Mouse (Mus musculus) retina, adult 2 months (tissue): ENCODE measurements around the gene Tmem120a.
A peak's percentile ranks its signal among the peaks of the same experiment; 100 is the strongest.

Experiments
- DNase-seq: peaks from one replicate; pipeline ENCODE4 v3.0.0-alpha.2; 2012; ENCODE audit warnings: low read depth, low spot score

Tmem120a gene

DNA sequence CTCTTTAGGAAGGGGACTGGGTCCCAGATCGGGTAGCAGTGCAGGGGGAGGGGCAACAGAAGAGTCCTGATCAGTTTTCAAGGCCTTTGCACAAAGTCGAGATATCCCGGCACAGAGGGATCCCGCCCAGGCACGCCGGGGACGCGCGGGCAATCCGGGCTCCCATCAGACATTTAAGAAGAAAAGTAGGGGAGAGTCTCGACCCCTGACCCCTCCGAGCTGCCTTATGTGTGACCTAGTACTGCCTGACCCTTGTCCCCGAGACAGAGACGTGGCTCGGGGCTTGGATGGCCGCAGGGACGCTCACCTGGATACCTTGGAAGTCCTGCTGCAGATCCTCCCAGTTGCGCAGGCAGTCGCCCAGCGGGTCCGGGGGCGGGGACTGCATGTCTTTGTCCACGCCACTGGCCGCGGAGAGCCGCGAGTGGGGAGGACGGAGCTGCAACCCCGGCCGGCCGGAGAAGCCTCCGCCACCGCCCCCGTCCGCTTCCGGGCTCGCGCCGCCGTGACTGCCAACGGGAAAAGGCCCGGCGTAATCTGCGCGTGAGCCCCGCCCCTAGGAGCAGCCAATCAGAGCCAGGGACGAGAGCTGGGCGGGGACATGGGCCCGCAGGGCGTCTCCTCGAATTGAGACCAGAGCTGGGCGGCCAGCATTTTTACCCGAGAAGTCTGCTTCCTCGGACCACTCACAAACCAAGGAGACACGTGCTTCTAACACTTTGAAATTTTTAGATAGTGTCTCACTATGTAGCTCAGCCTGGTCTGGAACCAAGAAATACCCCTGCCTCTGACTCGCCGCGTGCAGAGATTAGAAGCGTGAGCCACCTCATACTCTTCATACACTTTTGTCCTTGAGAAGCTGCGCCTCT, at the start of gene Tmem120a:
Gene Tmem120a (minus strand): TSS at position 708 of the 869 bp plus-strand sequence.
- DNase-seq, result peak; percentile 79

GRCm38 (mm10) chr5:135782901-135783300, 38.7 kb upstream of the Tmem120a start:
- no peak for DNase-seq

DNA sequence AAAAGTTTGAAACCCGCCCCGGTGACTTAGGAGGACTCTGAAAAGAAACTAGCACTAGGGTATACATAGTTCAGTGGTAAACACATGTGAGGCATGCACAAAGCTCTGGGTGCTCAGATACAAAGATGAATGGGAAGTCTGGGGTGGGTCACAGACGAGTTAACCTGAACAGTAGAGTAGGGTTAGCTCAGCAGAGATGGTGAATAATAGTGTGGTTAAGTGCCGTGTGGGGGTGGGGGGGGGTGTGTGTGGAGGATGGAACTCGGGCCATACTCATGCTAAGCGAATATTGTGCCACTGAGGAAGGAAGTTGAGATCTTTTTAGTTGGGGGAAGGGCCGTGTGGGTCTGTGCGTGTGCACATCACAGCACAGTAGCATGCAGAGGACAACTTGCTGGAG, 36.1 kb upstream of the Tmem120a start:
- no peak for DNase-seq

- DNase-seq, result peak; percentile 100
These were observed 34.5 kb upstream of the Tmem120a start, which contains the start of gene Mdh2 for GRCm38 (mm10) chr5:135778471-135779445. TSS of gene Mdh2 (plus strand) at chr5:135778480.

GRCm38 (mm10) chr5:135777796-135778470, 33.7 kb upstream of the Tmem120a start, which contains the start of gene Styxl1:
TSS of gene Styxl1 (minus strand) at chr5:135778385.
- no peak for DNase-seq

DNA sequence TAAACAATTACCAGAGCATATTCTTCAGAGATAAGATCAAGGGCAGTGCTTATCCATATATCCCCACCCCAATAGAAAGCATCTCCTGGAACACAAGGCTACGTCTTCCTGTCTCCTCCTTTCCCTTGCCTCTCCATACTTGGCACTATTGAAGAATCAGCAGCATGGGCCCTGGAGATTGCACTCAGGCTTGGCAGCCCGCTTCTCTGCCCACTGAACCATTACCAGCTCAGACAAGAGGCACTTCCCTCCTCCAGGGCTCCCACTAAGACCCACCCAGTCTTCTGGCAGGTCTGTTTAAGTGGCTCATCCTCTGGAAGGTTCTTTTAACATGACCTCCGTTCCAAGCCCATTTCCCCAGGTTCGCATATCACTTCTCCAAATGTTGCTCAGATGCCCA, 32.3 kb upstream of the Tmem120a start:
- no peak for DNase-seq

GRCm38 (mm10) chr5:135772519-135772918, 28.3 kb upstream of the Tmem120a start:
- no peak for DNase-seq

- DNase-seq, result no peak
These were observed 20.7 kb upstream of the Tmem120a start for GRCm38 (mm10) chr5:135764971-135765370.

- DNase-seq, result peak; percentile 50
These were observed 19.3 kb upstream of the Tmem120a start for GRCm38 (mm10) chr5:135763526-135763925.

DNA sequence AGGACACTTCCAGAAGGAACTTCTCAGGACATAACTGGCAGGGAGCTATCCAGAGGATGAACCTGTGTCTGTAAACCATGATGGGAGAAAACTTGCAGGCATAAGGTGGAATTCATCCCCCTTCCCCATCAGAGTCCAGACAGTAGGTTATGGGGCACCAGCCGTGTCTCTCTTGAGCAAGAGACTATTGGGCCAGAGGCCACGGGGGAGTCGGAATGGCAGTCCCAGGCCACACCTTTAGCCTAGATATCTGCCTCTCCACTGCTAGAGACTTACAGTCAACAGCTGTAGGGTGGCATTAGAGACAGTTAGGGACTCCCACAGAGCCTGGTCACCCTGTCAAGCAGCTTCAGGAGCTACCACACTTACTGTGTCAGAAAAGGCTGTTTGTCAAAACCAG, 17.6 kb upstream of the Tmem120a start:
- no peak for DNase-seq

DNA sequence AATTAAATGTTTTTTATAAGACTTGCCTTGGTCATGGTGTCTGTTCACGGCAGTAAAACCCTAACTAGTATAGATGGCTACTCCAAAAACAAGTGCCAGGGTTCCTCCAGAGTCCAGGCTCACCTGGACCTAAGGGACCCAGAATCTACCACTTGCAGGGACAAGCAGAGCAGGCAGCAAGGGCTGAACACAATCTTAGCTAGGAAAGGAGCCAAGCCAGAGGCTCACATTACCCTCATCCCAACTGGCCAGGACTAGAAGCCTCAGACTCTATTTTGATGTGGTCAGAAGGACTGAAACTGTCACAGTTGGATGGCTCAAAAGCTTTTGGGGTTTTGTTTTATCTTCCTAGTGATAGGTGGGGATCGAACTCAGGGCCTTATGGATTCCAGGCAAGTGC, 7.3 kb upstream of the Tmem120a start:
- DNase-seq, result no peak

GRCm38 (mm10) chr5:135751041-135751440, 6.8 kb upstream of the Tmem120a start:
- DNase-seq, result no peak

GRCm38 (mm10) chr5:135744742-135745141, 494 bp upstream of the Tmem120a start:
- DNase-seq, result no peak

DNA sequence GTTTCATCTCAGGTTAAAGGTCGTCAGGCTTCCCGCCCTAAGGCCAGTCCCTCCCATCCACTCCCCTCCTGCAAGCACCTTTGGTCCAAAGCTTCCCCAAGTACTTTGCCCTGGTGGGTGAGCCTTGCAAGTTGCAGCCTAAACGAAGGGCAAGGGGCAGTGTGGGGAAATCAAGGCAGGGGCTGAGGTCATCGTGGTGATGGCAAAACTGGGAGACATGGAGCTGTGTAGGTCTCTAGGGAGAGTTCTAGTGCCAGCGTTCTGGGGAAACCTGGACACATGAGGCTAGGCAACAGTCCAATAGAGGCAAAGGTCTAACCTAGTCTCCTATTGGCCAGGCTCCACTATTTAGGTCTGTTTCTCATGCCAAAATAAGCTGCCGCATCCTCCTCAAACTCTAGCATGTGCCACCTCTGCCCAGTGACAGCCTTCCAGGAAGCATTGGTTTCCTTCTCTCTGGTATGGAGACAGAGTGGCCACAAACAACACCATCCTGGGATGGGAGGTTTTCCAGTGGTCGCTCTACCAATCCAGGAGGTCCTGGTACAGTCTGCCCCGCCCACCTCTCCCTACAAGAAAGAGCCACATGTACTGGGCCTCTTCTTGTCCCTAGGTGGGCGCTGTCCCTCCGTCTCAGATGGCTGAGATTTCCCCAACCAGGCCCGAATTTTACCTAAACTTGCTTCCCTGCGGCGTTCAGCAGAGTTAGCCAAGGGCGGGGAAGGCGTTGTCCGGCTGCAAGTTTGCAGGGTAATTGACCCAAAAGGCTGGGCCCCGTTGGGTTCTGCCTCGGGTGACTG, 1.1 kb downstream of the Tmem120a start:
- DNase-seq, result no peak

DNA sequence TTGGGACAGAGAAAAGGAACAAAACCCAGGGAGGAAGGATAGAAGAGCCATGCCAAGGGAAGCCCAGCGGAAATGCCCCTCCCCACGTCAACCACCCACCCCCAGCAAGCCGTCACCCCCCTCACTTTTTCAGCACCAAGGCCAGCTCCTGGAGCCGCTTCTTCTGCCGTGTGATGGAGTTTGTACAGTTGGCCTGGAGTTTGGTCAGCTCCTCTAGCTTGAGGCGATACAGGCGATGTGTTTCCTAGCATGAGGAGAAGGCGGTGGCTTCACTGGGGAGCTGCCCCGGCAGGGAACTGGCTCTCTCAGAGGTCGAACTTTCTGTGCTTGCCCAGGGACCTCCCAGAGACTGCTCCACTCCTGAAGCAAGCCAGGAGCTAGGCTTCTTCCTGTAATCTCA, 2.1 kb downstream of the Tmem120a start:
- no peak for DNase-seq

- DNase-seq, result no peak
These were observed 6.0 kb downstream of the Tmem120a start for GRCm38 (mm10) chr5:135738266-135738665.

DNA sequence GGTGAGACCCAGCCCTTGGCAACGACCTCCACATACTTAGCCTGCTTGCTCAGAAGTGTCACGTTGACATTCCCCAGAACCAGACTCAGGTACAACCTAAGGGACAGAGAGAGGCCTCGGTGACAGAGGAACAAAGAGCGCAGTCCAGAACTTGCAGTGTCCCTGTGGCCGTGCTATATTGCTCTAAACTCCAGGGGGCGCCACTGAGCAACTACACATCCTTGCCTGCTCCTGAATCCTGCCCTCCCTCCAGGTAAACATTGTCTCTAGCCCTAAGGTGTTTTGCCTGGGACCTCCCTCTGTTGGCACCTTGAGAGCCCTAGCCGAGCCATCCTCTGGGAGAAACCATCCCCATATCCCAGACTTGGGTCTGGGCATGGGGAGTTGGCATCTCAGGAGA, 7.1 kb downstream of the Tmem120a start:
- DNase-seq, result no peak

GRCm38 (mm10) chr5:135736544-135736943, 7.7 kb downstream of the Tmem120a start:
- DNase-seq, result no peak

- no peak for DNase-seq
These were observed 8.5 kb downstream of the Tmem120a start for GRCm38 (mm10) chr5:135735741-135736140.

DNA sequence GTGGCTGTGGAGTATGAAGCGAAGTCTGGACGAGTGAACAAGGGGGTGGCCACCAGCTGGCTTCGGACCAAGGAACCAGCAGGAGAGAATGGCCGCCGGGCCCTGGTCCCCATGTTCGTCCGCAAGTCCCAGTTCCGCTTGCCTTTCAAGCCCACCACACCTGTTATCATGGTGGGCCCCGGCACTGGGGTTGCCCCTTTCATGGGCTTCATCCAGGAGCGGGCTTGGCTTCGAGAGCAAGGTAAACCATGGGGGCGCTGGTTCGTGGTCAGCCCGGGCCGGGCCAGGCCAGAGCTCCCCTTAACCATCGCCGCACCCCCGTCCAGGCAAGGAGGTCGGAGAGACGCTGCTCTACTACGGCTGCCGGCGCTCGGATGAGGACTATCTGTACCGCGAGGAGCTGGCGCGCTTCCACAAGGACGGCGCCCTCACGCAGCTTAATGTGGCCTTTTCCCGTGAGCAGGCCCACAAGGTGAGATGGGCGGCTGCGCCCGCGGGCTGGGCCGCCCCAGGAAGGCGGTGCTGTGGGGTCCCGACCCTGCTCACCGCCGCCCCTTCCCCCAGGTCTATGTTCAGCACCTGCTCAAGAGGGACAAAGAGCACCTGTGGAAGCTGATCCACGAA, 10.1 kb downstream of the Tmem120a start:
- DNase-seq, result no peak
